Mouse (Mus musculus) left cerebral cortex, adult 2 months (tissue): ENCODE measurements at regions not wholly inside any gene's neighbourhood (a gene's known extent, or its start where the extent isn't known, plus 50 kb on each side); places are given as distances from the start of the nearest gene placed in this dataset.

ENCODE experiments used
- DNase-seq, 2 experiments: peaks; one replicate each; pipeline ENCODE4 v3.0.0; 2021 to 2022; ENCODE audit warnings: low spot score in 2 of 2, mixed read lengths in 1 of 2; ENCODE audit errors: extremely low spot score in 1 of 2
- H3K27ac ChIP-seq: fragments of 200-600 bp; 2 replicates; pipeline ENCODE4 v1.8.1; 2022
- H3K4me3 ChIP-seq: fragments of 200-600 bp; 2 replicates; pipeline ENCODE4 v1.8.1; 2022
- CTCF ChIP-seq: fragments of 200-600 bp; IDR thresholded peaks from 2 replicates; pipeline ENCODE4 v1.8.1; 2022; ENCODE audit warnings: antibody characterized with exemption, mild to moderate bottlenecking, moderate library complexity
- intact Hi-C: fragments of 180-260 bp; cut with DNase I; formaldehyde crosslinking; loops from one replicate; pipeline ENCODE4 v1.15.1; 2025

DNA sequence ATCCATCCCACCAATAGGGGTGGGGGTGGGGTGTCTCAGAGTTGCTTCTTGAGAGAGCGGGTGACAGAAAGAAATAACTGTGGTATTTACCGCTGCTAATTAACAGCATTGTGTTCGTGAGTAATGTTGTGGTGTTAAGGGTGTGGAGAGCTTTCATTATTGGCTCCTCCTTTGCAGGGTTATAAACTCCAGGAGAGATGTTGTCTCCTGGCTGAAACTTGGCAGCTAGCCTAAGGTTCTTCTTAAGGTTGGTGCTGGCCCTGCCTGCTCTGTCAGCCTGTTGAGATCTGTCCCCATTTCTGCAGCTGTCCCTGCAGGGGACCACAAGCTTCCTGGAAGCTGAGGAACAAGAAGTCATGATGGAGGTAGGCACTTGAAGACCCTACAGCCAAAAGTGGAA lies 120.6 kb downstream of the Sox9 start:
- intact Hi-C loops, result no loop called here
- TF ChIP-seq CTCF, result no peak
- DNase-seq, result no peak
- no peak overlapping the region for H3K4me3 ChIP-seq
- no peak overlapping the region for H3K27ac ChIP-seq

DNA sequence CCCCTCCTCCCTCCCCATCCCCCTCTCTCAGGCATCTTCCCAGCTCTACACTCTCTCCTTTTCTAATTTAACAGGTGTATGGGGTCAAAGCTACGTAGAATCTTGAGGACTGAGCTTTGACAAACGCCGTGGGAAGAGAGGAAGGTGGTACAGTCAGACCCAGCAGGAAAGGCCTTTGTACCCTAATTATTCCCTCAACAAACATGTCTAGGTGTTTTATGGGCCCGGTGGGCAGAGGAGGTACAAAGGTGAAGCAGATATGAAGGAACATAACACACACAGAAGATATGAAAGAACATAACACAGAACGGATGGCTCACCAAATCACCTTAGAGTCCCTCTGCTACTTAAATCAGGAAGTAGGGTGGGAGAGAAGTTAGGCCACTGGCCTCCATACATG lies 128.3 kb downstream of the Sox9 start:
- intact Hi-C loops, result no loop called here
- no peak overlapping the region for H3K27ac ChIP-seq
- no peak overlapping the region for H3K4me3 ChIP-seq
- no peak for TF ChIP-seq CTCF
- no peak for DNase-seq

DNA sequence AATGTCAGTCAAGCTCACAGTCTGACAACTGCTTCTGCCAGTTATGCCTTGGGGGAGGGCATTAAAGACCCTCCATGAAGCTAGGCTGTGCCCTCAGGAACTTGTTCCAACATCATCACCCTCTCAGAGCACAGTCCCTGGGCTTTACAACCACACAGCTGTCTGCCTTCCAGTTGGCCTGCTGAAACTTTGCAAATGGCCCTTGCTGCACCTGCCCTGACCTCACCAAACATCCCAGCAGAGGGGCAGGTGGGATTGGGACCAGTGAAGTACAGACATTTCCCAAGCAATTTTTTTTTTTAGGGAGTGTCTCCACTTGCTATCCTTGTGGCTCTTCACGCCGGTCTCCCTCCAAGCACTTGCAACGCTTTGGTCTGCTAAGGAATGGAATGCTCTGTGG lies 130.9 kb downstream of the Sox9 start:
- no peak for DNase-seq
- no peak for TF ChIP-seq CTCF
- H3K4me3 ChIP-seq, result no peak overlapping the region
- H3K27ac ChIP-seq, result no peak overlapping the region
- intact Hi-C loops, result no loop called here

DNA sequence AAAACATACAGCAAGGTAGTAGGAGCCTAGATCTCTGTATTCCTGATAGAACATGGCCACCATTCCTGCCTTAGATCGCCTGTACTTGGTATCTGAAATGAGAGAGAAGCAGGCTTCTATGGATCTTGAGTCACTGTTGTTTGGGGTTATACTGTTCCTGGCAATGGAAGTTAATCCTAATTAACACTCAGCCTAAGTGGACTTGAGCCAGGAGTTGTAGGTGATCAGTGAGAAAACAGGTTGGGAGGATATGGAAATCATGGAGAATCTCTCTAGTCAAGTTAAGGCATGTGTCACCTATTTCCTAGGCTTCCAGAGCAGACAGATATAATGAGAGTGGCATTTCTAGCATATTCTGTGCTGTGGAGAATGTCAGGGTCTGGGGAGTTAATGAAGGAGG lies 134.9 kb downstream of the Sox9 start:
- no peak for DNase-seq
- intact Hi-C loops, result no loop called here
- TF ChIP-seq CTCF, result no peak
- Histone ChIP-seq H3K4me3 (no peak overlapping the region), H3K27ac (no peak overlapping the region)

DNA sequence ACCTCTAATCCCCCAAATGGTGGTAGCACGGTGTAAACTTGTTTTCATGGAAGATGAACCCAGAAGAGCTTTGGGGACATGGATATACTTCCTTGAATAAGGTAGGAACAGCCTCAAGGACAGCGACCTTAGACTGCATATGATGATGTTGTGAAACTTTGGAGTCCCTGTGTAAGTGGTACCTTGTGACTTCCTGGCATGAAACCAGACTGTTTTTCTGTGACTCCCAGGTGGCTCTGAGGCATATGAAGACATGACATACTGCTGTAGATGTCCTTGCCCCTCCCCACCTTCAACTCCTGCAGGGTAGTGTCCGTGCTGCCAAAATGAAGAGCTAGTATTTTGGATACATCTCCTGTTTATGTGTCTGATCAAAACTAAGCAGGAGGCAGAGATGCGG lies 138.1 kb downstream of the Sox9 start:
- Histone ChIP-seq H3K27ac (no peak overlapping the region), H3K4me3 (no peak overlapping the region)
- DNase-seq, result no peak
- intact Hi-C loops, result no loop called here
- TF ChIP-seq CTCF, result no peak

DNA sequence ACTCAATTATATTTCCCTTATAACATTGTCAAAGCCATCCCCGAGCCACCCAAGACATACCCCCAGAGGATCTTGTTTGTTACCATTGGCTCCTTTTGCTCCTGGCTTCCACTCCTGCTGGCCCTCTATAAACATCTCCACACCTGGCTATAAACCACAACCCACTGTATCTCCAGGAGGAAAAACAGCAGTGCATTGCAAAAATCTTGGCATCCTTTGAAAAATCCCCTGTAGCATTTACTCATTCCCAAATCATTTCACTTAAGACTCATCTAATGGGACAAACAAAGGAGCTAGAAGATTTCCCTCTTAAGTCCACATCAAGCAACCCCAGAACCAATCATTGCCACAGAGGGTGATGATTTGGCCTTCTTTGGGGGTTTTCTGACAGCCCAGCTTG lies 142.6 kb downstream of the Sox9 start:
- no peak for TF ChIP-seq CTCF
- H3K4me3 ChIP-seq, result no peak overlapping the region
- no peak overlapping the region for H3K27ac ChIP-seq
- intact Hi-C loops, result no loop called here
- no peak for DNase-seq

DNA sequence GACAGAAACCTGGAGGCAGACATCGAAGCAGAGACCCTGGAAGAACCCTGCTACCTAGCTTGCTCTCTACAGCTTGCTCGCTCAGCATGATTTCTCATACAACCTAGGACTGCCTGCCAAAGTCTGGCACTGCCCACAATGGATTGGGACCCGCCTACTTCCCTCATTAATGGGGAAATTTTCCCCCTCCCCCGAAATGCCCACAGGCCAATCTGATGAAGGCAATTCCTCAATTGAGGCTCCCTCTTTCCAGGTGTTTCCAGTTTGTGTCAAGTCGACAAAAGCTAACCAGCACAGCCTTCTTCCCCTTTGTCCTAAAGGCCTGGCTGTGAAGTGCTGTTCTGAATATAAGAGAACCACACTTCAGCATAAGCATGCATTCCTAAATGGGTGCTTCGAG lies 143.1 kb downstream of the Sox9 start:
- Histone ChIP-seq H3K4me3 (no peak overlapping the region), H3K27ac (no peak overlapping the region)
- DNase-seq, result no peak
- intact Hi-C loops, result loop anchor here (5.0 kb wide), 1 partner anchor 102 kb away; no protein-coding TSS in a partner anchor
- no peak for TF ChIP-seq CTCF

DNA sequence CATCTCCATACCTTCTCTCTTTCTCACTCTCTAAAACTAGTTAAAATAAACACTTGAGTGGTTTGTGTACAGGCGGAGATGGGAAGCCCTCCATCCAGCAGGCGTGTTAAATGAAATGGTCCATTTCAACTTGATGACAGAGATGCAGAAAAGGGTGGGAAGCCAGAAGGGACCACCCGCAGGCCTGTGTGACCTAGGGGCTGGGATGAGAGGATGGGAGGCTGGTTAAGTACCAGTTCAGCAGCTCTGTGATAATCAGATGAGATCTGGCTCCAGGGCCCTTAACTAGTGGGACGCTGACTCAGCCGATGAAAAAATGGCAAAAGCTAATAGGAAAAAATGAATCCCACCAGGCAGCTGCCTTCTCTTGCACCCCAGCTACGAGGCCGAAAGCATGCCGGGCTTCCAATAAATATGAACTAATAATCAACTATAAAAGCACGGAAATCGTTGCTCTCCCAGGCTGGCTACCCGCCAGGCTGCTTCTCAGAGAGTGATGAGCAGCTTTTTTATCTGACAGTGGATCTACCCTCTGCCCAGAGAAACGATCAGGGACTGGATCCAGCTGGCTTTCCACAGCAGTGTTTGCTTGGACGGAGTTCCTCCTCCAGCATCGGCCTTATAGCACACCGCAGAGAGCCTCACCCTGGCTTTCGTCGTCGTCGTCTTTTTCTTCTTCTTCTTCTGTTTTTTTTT lies 144.5 kb downstream of the Sox9 start:
- H3K4me3 ChIP-seq, result no peak overlapping the region
- DNase-seq, result peak in 1 of 2 experiments; percentile 13
- no peak for TF ChIP-seq CTCF
- intact Hi-C loops, result loop anchor here (5.0 kb wide), 1 partner anchor 101 kb away; no protein-coding TSS in a partner anchor
- H3K27ac ChIP-seq, result no peak overlapping the region

DNA sequence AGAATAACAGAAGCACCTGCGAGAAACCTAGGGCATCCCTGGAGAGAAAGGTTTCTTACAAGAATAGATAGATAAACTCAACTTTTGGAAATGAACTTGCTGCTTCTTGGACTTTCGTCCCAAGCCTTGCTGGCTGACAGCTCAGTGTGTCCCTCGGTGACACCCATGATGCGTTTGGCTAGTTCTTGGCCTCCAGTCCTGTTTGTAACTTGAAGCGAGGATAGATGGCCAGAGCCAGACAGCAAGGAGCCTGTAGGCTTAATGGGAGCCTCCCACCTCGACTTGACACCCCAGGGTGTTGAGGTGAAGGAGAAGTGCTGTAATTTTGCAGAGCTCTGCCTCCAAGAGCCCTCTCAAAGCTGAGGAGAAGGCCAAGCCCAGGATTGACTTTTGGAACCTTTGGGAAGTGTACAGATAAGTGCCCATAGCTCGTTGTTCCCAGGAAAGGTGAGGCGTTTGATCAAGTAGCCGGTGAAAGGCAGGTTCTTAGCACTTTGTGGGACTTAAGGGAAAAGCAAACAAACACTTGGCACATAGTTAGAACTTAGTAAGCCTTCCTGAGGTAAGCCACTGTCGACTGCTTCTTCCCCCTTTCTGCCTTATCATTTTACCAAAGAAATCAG lies 148.3 kb downstream of the Sox9 start:
- no peak for DNase-seq
- no peak overlapping the region for H3K4me3 ChIP-seq
- TF ChIP-seq CTCF, result no peak

DNA sequence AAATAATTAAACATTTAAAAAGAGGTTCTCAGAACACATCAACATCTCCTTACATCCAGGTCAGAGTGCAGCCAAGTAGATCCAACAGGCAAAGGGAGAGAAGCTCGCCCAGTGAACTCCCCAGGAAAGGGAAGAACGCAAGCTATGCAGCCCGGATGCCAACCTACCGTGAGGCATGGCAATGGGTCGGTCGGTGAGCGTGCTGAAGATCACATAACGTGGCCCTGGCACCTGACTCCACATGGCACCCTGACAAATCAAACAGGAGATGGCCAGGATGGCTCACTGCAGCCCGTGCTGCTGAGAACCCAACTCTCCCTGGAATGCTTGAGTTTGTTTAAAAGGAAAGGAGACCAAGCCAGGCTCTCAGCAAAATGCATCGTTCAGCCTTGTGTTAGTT lies 156.0 kb downstream of the Sox9 start:
- no peak overlapping the region for H3K27ac ChIP-seq
- no peak for DNase-seq
- H3K4me3 ChIP-seq, result no peak overlapping the region
- intact Hi-C loops, result no loop called here
- TF ChIP-seq CTCF, result no peak

More for the DNA sequence above, 148.3 kb downstream of the Sox9 start:
- intact Hi-C loops, result no loop called here
- H3K27ac ChIP-seq, result no peak overlapping the region

DNA sequence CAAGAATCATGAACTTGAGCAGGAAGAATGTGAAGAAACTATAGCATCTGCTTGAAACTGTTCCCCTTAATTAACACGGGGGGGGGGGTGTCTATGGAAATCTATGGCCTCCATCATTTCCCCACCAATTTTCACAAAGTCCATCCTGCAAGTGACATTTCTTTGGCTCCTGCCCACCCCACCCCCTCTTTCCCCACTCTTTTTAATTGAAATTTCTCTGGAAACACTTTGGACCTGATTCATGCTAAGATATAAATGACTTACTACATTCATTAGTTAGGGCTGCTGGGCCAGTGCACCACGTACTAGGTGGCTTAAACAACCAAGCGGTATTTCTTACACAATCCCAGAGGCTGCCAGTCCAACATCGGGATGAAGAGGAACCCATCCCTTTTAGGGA lies 169.4 kb downstream of the Sox9 start:
- Histone ChIP-seq H3K4me3 (no peak overlapping the region), H3K27ac (no peak overlapping the region)
- no peak for TF ChIP-seq CTCF
- no peak for DNase-seq
- intact Hi-C loops, result no loop called here

DNA sequence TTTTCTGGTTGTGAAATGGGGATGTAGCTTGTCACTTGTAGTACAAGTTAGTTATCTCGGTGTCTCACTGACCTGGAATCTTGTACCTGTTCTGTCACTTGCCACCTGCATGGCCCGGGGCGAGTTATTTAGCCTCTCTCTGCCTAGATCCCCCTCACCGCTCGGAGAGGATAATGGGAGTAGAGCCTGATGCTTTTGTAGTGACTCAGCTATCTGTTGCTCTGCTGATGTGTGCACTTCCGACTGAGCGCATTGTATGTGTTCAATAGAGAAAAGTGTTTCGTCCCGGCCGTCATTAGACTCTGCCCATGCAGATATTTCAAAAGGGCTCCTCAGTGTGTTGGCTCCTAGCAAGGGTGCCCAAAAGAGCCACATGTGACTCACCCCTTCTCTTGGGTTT lies 170.3 kb downstream of the Sox9 start:
- Histone ChIP-seq H3K27ac (no peak overlapping the region), H3K4me3 (no peak overlapping the region)
- intact Hi-C loops, result no loop called here
- TF ChIP-seq CTCF, result no peak
- DNase-seq, result no peak

DNA sequence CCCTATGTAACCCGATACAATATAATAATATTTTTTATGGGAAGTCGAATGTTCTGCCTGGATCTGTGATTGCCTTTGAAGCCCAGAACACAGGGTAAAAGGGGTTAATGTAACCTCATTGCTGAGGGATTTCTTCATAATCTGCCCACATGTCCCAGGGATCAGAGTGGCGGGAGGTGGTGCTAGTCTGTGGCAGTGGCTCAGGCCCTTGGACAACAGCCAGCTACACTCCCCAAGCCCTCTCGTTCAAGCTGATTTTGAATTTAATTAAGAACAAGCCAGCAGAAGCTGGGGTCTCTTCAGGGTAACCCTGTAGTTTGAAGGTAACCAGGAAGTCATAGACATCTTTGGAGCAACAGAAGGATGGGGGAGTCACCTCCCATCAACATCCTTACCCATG lies 171.5 kb downstream of the Sox9 start:
- Histone ChIP-seq H3K27ac (no peak overlapping the region), H3K4me3 (no peak overlapping the region)
- intact Hi-C loops, result no loop called here
- TF ChIP-seq CTCF, result no peak
- DNase-seq, result no peak
